Mouse (Mus musculus) cortical plate, adult 2 months (tissue): ENCODE measurements around the gene Stard7. TPM values are rescaled to one million over a fixed set of nuclear protein-coding genes. Genes with fewer than 3 reads are reported as not detected.
A peak's percentile ranks its signal among the peaks of the same experiment; 100 is the strongest.
"Not testable (repeated sequence)": the region's sequence is repeated elsewhere in the genome, so short reads cannot be mapped to it uniquely, and the experiment has no call there.

Source experiments
- H3K27ac ChIP-seq: fragments of 200-500 bp; 2 replicates; pipeline ENCODE4 v1.5.1; 2012; ENCODE audit warnings: low read length, control low read depth, inconsistent platforms; ENCODE audit not compliant: insufficient read depth
- H3K4me1 ChIP-seq: fragments of 200-500 bp; 2 replicates; pipeline ENCODE4 v1.6.1; 2011; ENCODE audit warnings: low read length; ENCODE audit not compliant: control insufficient read depth, insufficient read depth
- H3K4me3 ChIP-seq: fragments of 200-500 bp; 2 replicates; pipeline ENCODE4 v1.5.1; 2011; ENCODE audit warnings: mild to moderate bottlenecking, low read length, control low read depth; ENCODE audit not compliant: insufficient read depth
- CTCF ChIP-seq: fragments of 200-500 bp; IDR thresholded peaks from 2 replicates; pipeline ENCODE4 v1.5.1; 2011; ENCODE audit warnings: mild to moderate bottlenecking, control low read depth, low read length; ENCODE audit not compliant: insufficient read depth; ENCODE audit errors: extremely low read depth
- POLR2A ChIP-seq: fragments of 200-500 bp; IDR thresholded peaks from 2 replicates; pipeline ENCODE4 v1.6.1; 2011; ENCODE audit warnings: mild to moderate bottlenecking, low read length, control low read depth; ENCODE audit not compliant: insufficient read depth; ENCODE audit errors: extremely low read depth
- polyA plus RNA-seq: library from polyadenylated mRNA; depleted of rRNA; stranded (reverse); fragments of >200 nt; gene quantifications from 2 replicates; pipeline ENCODE4 v1.2.3, GENCODE M21; 2012

Stard7 gene
- polyA plus RNA-seq, 1 experiment, result 96.1 TPM

- Histone ChIP-seq H3K4me3 (no peak overlapping the region), H3K27ac (no peak overlapping the region), H3K4me1 (peaks cover 3% of the 10 kb centered on the region; the same call in 1 of the 2 replicates)
- no peak for TF ChIP-seq CTCF
- TF ChIP-seq POLR2A, result no peak
Measured at GRCm38 (mm10) chr2:127251880-127252527, 18.0 kb upstream of the Stard7 start.

GRCm38 (mm10) chr2:127252787-127253186 lies 17.2 kb upstream of the Stard7 start:
- no peak overlapping the region for H3K4me3 ChIP-seq
- peaks cover 3% of the 10 kb centered on the region; the same call in 1 of the 2 replicates for H3K4me1 ChIP-seq
- no peak overlapping the region for H3K27ac ChIP-seq
- TF ChIP-seq POLR2A (no peak), CTCF (no peak)

- Histone ChIP-seq H3K27ac (no peak overlapping the region), H3K4me3 (no peak overlapping the region)
- no peak for TF ChIP-seq POLR2A
- no peak for TF ChIP-seq CTCF
Measured at GRCm38 (mm10) chr2:127254604-127255134, 15.3 kb upstream of the Stard7 start.

GRCm38 (mm10) chr2:127255294-127255693 lies 14.7 kb upstream of the Stard7 start:
- Histone ChIP-seq H3K27ac (no peak overlapping the region), H3K4me1 (peaks cover 1% of the 10 kb centered on the region; the same call in 1 of the 2 replicates), H3K4me3 (no peak overlapping the region)
- TF ChIP-seq CTCF (no peak), POLR2A (no peak)

More at GRCm38 (mm10) chr2:127254604-127255134, 15.3 kb upstream of the Stard7 start:
- H3K4me1 ChIP-seq, result peaks cover 1% of the 10 kb centered on the region; the same call in 1 of the 2 replicates

GRCm38 (mm10) chr2:127259340-127259739 lies 10.7 kb upstream of the Stard7 start:
- Histone ChIP-seq H3K4me1 (no peaks in the 10 kb centered on the region), H3K4me3 (no peak overlapping the region), H3K27ac (no peak overlapping the region)
- TF ChIP-seq POLR2A, result no peak
- TF ChIP-seq CTCF, result no peak

GRCm38 (mm10) chr2:127262480-127262879 lies 7.5 kb upstream of the Stard7 start:
- TF ChIP-seq CTCF, result no peak
- TF ChIP-seq POLR2A, result no peak
- Histone ChIP-seq H3K27ac (no peak overlapping the region), H3K4me3 (no peak overlapping the region), H3K4me1 (no peaks in the 10 kb centered on the region)

GRCm38 (mm10) chr2:127267854-127268253 lies 2.2 kb upstream of the Stard7 start:
- H3K4me3 ChIP-seq, result no peak overlapping the region
- H3K4me1 ChIP-seq, result peaks cover 2% of the 10 kb centered on the region
- TF ChIP-seq CTCF, result 0 out of 2 replicates have a peak, but pooled peaks have one; percentile 23
- TF ChIP-seq POLR2A, result no peak
- H3K27ac ChIP-seq, result no peak overlapping the region

GRCm38 (mm10) chr2:127270300-127271041 lies 453 bp downstream of the Stard7 start:
- Histone ChIP-seq H3K4me1 (peaks cover 3% of the 10 kb centered on the region), H3K27ac (peak overlapping the region; percentile 83), H3K4me3 (peak overlapping the region; percentile 97)
- TF ChIP-seq CTCF (no peak), POLR2A (peak; percentile 73)

GRCm38 (mm10) chr2:127271042-127271515 lies 1.1 kb downstream of the Stard7 start:
- 0 out of 2 replicates have a peak overlapping the region, but pooled peaks have one; percentile 4 for H3K27ac ChIP-seq
- peaks cover 3% of the 10 kb centered on the region for H3K4me1 ChIP-seq
- TF ChIP-seq POLR2A, result no peak
- TF ChIP-seq CTCF, result no peak
- H3K4me3 ChIP-seq, result peak overlapping the region; percentile 97

GRCm38 (mm10) chr2:127272049-127272448 lies 2.0 kb downstream of the Stard7 start:
- H3K4me1 ChIP-seq, H3K4me3 ChIP-seq, H3K27ac ChIP-seq: not testable (repeated sequence)
